Mouse (Mus musculus) olfactory bulb, adult 2 months (tissue): Measurements from ENCODE around the gene Cblb.

Experiments used
- CTCF ChIP-seq: fragments of 200-500 bp; IDR thresholded peaks from 2 replicates; pipeline ENCODE4 v1.5.1; 2012; ENCODE audit warnings: low read depth, mild to moderate bottlenecking, low read length, moderate library complexity; ENCODE audit not compliant: insufficient read depth
- POLR2A ChIP-seq: fragments of 200-500 bp; IDR thresholded peaks from 2 replicates; pipeline ENCODE4 v1.6.1; 2012; ENCODE audit warnings: mild to moderate bottlenecking, low read depth, low read length, moderate library complexity; ENCODE audit not compliant: insufficient read depth

DNA sequence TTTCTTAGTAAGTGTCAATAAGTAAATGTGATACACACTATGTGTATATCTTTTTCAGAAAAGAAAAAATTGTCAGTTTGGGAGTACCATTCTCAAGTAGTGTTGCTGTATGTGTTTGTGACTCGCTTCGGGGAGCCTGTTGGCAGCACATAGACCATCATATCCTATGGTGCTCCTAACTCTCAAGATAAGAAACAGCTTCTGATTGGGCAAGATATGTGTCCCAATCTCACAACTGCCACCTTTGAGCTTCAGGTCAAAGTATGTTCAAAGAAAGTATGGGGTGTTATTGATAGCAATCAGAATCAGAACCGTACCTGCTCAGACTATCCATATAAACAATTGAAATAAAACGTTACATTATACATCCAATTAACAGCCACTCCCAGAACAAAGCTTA is 219.9 kb downstream of the Cblb start:
- TF ChIP-seq CTCF (no peak), POLR2A (no peak)
